Mouse (Mus musculus) left cerebral cortex, postnatal 36 days (tissue): ENCODE data around the gene Acp6. TPM values are rescaled to one million over a fixed set of nuclear protein-coding genes. Genes with fewer than 3 reads are reported as not detected.
"Not testable (repeated sequence)": the region's sequence is repeated elsewhere in the genome, so short reads cannot be mapped to it uniquely, and the experiment has no call there.

Experiments
- DNase-seq, 2 experiments: peaks; one replicate each; pipeline ENCODE4 v3.0.0; 2021 to 2022; ENCODE audit warnings: low spot score in 2 of 2, mixed read lengths in 1 of 2
- intact Hi-C: fragments of 180-260 bp; cut with DNase I; formaldehyde crosslinking; loops from one replicate; pipeline ENCODE4 v1.15.1; 2025
- total RNA-seq, 2 experiments: library from RNA; stranded (reverse); gene quantifications; 2 replicates each; pipeline ENCODE4 v1.2.3; 2021

Acp6 gene
- total RNA-seq = 10 to 100 TPM; 19.4 to 32.4 TPM

GRCm38 (mm10) chr3:97158611-97159508, at the start of gene Acp6:
TSS of gene Acp6 (plus strand) at chr3:97158777.
- DNase-seq = peak; percentile 85 to 89
- intact Hi-C loops = no loop called here

- DNase-seq = no peak
- intact Hi-C loops = no loop called here
Measured at GRCm38 (mm10) chr3:97117511-97117910, 41.1 kb upstream of the Acp6 start.

- no peak for DNase-seq
- intact Hi-C loops = no loop called here
Measured at GRCm38 (mm10) chr3:97118313-97118712, 40.3 kb upstream of the Acp6 start.

DNA sequence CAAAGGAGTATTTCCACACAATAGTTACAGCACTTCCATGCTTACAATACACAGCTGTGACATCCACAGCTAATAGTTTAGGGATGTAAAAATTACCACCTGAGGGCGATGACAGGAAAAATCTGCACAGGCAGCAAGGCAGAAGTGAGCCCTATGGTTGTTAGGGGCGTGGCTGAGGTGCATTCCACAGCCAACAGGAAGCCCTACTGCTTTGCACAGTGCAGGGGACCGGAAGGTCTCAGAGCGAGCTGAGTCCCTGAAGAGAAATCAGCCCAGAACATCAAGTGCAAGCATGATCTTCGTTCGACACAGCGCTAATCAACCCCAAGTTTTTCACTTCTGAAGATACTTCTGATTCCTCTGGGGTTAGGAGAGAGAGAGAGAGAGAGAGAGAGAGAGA, 34.4 kb upstream of the Acp6 start:
- intact Hi-C loops = no loop called here

DNA sequence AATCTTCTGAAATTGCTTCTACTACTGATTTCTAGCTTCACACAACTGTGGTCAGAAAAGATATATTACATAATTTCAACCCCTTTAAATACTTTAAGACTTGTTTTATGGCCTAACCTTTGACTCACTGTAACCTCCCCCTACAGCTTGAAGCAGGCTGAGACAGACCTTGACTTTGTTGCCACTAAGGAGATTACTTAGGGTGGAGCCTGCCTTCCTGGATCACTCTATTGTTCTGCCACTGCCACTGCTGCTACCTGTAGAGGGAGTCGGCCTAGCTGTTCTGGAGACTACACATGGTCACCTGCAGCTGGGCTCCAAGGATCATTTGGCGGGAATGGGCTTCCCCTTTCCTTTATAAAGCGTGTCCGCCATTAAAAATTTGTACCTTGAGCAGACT, 29.2 kb upstream of the Acp6 start:
- intact Hi-C loops = no loop called here
- no peak for DNase-seq

More for the DNA sequence above, 34.4 kb upstream of the Acp6 start:
- no peak for DNase-seq

- DNase-seq, intact Hi-C loops: not testable (repeated sequence)
Measured at GRCm38 (mm10) chr3:97137666-97138065, 20.9 kb upstream of the Acp6 start.

GRCm38 (mm10) chr3:97151092-97151491, 7.5 kb upstream of the Acp6 start:
- intact Hi-C loops = no loop called here
- DNase-seq = no peak

- no peak for DNase-seq
- intact Hi-C loops = no loop called here
Measured at GRCm38 (mm10) chr3:97156431-97156830, 2.1 kb upstream of the Acp6 start.

GRCm38 (mm10) chr3:97157308-97157707, 1.3 kb upstream of the Acp6 start:
- intact Hi-C loops = no loop called here
- DNase-seq = no peak

- intact Hi-C loops = no loop called here
Measured at GRCm38 (mm10) chr3:97157958-97158599, 498 bp upstream of the Acp6 start.

GRCm38 (mm10) chr3:97159509-97159850, 903 bp downstream of the Acp6 start:
- no peak for DNase-seq
- intact Hi-C loops = no loop called here

More at GRCm38 (mm10) chr3:97157958-97158599, 498 bp upstream of the Acp6 start:
- peak; percentile 87 to 91 for DNase-seq

GRCm38 (mm10) chr3:97159986-97160385, 1.4 kb downstream of the Acp6 start:
- intact Hi-C loops = no loop called here
- DNase-seq = no peak

- intact Hi-C loops = no loop called here
- DNase-seq = peak; percentile 46 to 51
Measured at GRCm38 (mm10) chr3:97160908-97161307, 2.3 kb downstream of the Acp6 start.

DNA sequence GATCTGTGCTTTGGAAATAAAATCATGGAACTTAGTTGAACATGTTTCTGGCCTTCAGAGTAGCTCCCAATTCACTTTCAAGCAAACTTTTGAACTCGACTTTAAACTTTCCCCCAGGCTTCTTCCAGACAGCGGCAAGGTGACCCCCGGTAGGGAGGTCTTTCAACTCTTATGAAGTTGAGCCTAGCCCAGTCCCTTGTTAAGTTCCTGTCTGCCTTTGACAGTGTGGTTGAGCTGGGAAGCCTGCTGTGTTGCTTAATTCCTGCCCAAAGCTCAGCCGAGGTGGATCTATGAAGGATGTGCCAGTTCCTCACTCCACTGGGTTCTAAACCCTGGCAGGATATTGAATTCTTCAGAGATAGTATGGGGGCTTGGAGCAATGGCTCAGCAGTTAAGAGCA, 3.2 kb downstream of the Acp6 start:
- intact Hi-C loops = no loop called here
- no peak for DNase-seq

GRCm38 (mm10) chr3:97164477-97164876, 5.9 kb downstream of the Acp6 start:
- intact Hi-C loops = no loop called here
- DNase-seq = no peak

GRCm38 (mm10) chr3:97167126-97167525, 8.5 kb downstream of the Acp6 start:
- no peak for DNase-seq
- intact Hi-C loops = no loop called here

DNA sequence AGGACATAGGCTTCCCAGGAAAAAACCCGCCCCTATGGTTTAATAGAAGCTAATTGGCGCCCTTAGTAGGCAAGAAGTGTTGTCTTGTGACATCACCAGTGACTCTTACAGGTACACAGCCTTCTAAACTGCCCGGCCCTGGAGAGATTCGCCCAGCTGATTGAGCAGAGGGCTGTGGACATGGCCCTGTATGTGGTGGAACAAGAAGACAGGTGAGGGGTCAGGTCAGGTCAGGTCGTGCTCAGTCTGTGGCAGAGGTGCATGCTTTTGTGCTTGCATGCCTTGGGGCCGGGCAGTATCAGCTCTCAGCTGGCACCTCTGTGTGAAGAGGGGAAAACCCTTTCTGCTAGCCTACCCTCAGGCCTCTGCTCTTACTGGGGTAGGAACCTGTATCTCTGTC, 13.0 kb downstream of the Acp6 start:
- no peak for DNase-seq
- intact Hi-C loops = no loop called here

- intact Hi-C loops = no loop called here
- no peak for DNase-seq
Measured at GRCm38 (mm10) chr3:97172231-97172630, 13.7 kb downstream of the Acp6 start.

GRCm38 (mm10) chr3:97172632-97173031, 14.1 kb downstream of the Acp6 start:
- intact Hi-C loops = no loop called here
- no peak for DNase-seq

GRCm38 (mm10) chr3:97178885-97179284, 20.3 kb downstream of the Acp6 start:
- intact Hi-C loops = no loop called here
- DNase-seq = no peak

- intact Hi-C loops = loop anchor here (10.0 kb wide), 2 partner anchors 96 to 404 kb away; no protein-coding TSS in a partner anchor
- DNase-seq = no peak
Measured at GRCm38 (mm10) chr3:97180527-97180926, 21.9 kb downstream of the Acp6 start.
